Mouse (Mus musculus) testis, adult 2 months (tissue): Measurements from ENCODE around the gene Gnao1.

Experiments used
- CTCF ChIP-seq: fragments of 200-500 bp; IDR thresholded peaks from 2 replicates; pipeline ENCODE4 v1.5.1; 2012; ENCODE audit warnings: low read depth, mild to moderate bottlenecking, inconsistent platforms, low read length, moderate library complexity; ENCODE audit not compliant: control insufficient read depth, insufficient read depth, insufficient replicate concordance
- POLR2A ChIP-seq: fragments of 200-500 bp; IDR thresholded peaks from 2 replicates; pipeline ENCODE4 v1.6.1; 2012; ENCODE audit warnings: low read depth, mild to moderate bottlenecking, inconsistent platforms, low read length, moderate library complexity; ENCODE audit not compliant: control insufficient read depth

GRCm38 (mm10) chr8:93929233-93929632 is 119.5 kb downstream of the Gnao1 start:
- TF ChIP-seq CTCF (no peak), POLR2A (no peak)
